Mouse (Mus musculus): ENCODE data around the gene Kctd3. TPM values are rescaled to one million over a fixed set of nuclear protein-coding genes. Genes with fewer than 3 reads are reported as not detected.

The Kctd3 gene
- polyA plus RNA-seq (2014; fragmentation: Nextera tagmentation; extraction: Ambion mirVana): 40.6 and 41.1 TPM in 2 replicates

DNA sequence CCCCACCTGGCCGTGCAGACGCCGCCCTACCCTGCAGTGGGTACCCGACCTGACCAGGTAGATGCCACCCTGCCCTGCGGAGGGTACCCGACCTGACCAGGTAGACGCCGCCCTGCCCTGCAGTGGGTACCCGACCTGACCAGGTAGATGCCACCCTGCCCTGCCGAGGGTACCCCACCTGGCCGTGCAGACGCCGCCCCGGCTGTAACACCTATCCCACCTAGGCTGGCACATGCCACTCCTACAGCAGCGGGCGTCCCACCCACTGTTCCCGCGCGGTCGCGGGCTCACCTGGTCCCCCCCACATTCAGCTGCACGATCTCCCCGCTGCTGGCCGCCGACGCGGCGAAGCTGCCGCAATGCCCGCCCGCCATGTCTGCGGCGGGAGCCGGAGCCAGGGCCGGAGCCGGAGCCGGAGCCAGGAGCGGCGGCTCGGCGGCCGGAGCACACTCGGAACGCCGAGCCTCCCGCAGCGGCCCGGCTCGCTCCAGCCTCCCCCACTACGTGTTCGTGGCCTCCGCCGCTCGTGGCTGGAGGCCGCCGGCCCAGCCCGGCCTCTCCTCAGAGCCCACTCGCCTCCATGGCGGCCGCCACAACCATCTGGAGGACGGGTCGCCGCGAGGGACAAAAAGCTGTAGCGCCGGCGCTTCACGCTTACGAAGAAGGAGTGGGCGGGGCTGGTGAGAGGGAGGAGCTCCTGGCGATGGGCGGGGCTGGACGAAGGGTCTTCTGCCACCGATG, at the start of gene Kctd3:
Gene Kctd3, minus strand, starts transcription at position 603 of the 741 bp plus-strand sequence.
- peak; percentile 89 for ATAC-seq (ENCODE audit: insufficient read depth, low FRiP score, low TSS enrichment)
- peak within 1 kb of the TSS; percentile 82 for H3K4me2 ChIP-seq (ENCODE audit: low read depth)
- H3K9me3 ChIP-seq (ENCODE audit: control insufficient read depth, low read length): no peaks in the 10 kb centered on the region
- H3K9ac ChIP-seq (ENCODE audit: low read length): peak within 1 kb of the TSS; percentile 75
- peaks cover 5% of the 10 kb centered on the region for H3K4me1 ChIP-seq (ENCODE audit: control insufficient read depth, insufficient read depth, low read length)
- no peak within 1 kb of the TSS for H3K27ac ChIP-seq (ENCODE audit: low read depth, low read length)
- peak within 1 kb of the TSS; percentile 95 for H3K4me3 ChIP-seq (ENCODE audit: low read depth, low read length)
- 0% methylated on average over 72 of the region's 74 CpGs for WGBS
- no peaks in the 10 kb centered on the region for H3K27me3 ChIP-seq (ENCODE audit: control insufficient read depth, insufficient read depth, low read length)
- no peaks in the 10 kb centered on the region for H3K36me3 ChIP-seq (ENCODE audit: control insufficient read depth, insufficient read depth, low read length)
- DNase-seq (ENCODE audit: low spot score): peak; percentile 95

DNA sequence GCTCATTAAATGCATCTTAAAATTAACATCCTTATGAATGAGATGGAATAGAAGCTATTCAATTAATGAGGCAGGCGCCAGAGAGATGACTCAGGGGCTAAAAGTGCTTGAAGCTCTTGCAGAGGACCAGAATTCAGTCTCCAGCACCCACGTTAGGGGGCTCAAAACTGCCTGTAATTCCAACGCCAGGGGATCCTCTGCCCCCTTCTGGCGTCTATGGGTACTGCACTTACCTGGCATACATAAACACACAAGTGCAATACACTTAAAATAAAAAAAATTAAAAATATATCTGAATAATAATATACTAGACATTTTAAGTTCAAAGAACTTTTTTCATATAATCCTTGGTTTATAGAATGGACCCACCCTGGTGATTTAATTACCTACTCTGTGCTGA, 49.8 kb upstream of the Kctd3 start:
- no peak for ATAC-seq (ENCODE audit: insufficient read depth, low FRiP score, low TSS enrichment)
- no peaks in the 10 kb centered on the region for H3K27me3 ChIP-seq (ENCODE audit: control insufficient read depth, insufficient read depth, low read length)
- no peaks in the 10 kb centered on the region for H3K36me3 ChIP-seq (ENCODE audit: control insufficient read depth, insufficient read depth, low read length)
- H3K9ac ChIP-seq (ENCODE audit: low read length): no peak overlapping the region
- no peaks in the 10 kb centered on the region for H3K4me1 ChIP-seq (ENCODE audit: control insufficient read depth, insufficient read depth, low read length)
- no peaks in the 10 kb centered on the region for H3K9me3 ChIP-seq (ENCODE audit: control insufficient read depth, low read length)
- DNase-seq (ENCODE audit: low spot score): no peak
- H3K4me3 ChIP-seq (ENCODE audit: low read depth, low read length): no peak overlapping the region
- 62% methylated on average over 4 of the region's 4 CpGs for WGBS
- no peak overlapping the region for H3K4me2 ChIP-seq (ENCODE audit: low read depth)
- H3K27ac ChIP-seq (ENCODE audit: low read depth, low read length): no peak overlapping the region

DNA sequence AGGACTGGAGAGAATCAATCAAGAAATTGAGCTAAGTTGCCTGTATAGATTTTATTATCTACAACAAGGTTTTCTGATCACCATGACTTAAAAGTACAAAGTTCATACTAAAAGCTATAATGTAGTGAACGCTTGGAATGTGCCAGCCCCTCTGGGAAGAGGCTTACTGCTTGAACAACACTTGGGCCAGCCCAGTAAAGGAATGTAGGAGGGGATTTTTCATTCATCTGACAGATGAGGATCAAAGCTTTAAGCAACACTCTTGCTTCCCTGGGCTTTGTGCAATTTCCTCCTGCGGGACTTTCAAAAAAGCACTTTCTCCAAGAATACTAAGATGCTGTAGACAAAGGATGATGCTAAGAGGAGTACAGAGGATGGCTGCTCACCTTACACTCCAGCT, 48.3 kb upstream of the Kctd3 start:
- DNase-seq (ENCODE audit: low spot score): no peak
- WGBS: 49% methylated on average over 2 of the region's 2 CpGs
- Histone ChIP-seq H3K9me3 (ENCODE audit: control insufficient read depth, low read length) (no peaks in the 10 kb centered on the region), H3K27me3 (ENCODE audit: control insufficient read depth, insufficient read depth, low read length) (no peaks in the 10 kb centered on the region), H3K9ac (ENCODE audit: low read length) (no peak overlapping the region), H3K4me1 (ENCODE audit: control insufficient read depth, insufficient read depth, low read length) (no peaks in the 10 kb centered on the region), H3K27ac (ENCODE audit: low read depth, low read length) (no peak overlapping the region), H3K36me3 (ENCODE audit: control insufficient read depth, insufficient read depth, low read length) (no peaks in the 10 kb centered on the region), H3K4me2 (ENCODE audit: low read depth) (no peak overlapping the region), H3K4me3 (ENCODE audit: low read depth, low read length) (no peak overlapping the region)
- no peak for ATAC-seq (ENCODE audit: insufficient read depth, low FRiP score, low TSS enrichment)

DNA sequence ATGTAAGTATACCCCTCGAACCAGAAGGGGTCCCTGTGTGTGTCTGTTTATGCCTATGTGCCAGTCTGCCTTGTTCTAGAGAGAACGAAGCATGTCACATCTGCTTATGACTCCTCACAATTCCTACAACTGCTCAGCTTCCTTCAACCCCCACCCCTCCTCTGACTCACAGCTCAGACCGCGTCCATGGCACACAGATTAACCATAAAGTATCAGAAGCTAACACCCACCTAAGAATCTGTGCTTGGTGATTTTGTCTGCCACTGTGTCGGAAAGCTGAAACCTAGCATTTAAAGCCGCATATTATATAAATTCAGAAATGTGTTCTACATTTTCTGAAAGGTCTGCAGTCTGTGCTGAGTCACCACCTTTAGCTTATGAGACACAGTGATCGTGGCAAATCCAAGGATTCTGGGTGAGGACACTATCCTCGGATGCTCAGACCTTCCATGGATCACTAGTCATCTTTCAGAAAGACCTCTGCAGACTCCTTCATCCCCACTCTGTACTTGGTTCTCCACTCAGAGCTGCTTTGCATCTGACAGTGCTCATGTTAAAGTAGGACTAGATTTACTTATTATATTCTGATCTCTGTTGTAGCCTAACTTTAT, 47.4 kb upstream of the Kctd3 start:
- Histone ChIP-seq H3K9ac (ENCODE audit: low read length) (no peak overlapping the region), H3K27me3 (ENCODE audit: control insufficient read depth, insufficient read depth, low read length) (no peaks in the 10 kb centered on the region), H3K4me3 (ENCODE audit: low read depth, low read length) (no peak overlapping the region), H3K27ac (ENCODE audit: low read depth, low read length) (no peak overlapping the region), H3K4me1 (ENCODE audit: control insufficient read depth, insufficient read depth, low read length) (no peaks in the 10 kb centered on the region), H3K36me3 (ENCODE audit: control insufficient read depth, insufficient read depth, low read length) (no peaks in the 10 kb centered on the region), H3K4me2 (ENCODE audit: low read depth) (no peak overlapping the region), H3K9me3 (ENCODE audit: control insufficient read depth, low read length) (no peaks in the 10 kb centered on the region)
- ATAC-seq (ENCODE audit: insufficient read depth, low FRiP score, low TSS enrichment): no peak
- 86% methylated on average over 8 of the region's 8 CpGs for WGBS
- no peak for DNase-seq (ENCODE audit: low spot score)

DNA sequence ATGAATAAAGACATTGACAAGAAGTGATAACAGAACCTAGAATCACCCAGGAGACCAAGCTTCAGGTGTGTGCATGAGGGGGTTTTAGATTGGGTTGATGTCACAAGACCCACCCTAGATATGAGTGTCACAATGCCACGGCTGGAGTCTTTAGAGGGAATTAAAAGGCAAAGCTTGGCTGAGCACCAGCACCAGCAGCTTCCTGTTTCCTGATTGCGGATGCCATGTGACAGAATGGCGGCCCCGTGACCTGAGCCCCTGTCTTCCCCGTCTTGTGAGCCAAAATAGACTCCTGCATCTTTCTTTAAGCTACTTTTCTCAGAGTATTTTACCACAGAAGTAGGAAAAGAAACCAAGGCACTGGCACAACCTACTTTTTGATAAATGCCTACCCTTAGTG, 46.5 kb upstream of the Kctd3 start:
- no peaks in the 10 kb centered on the region for H3K4me1 ChIP-seq (ENCODE audit: control insufficient read depth, insufficient read depth, low read length)
- no peak overlapping the region for H3K9ac ChIP-seq (ENCODE audit: low read length)
- no peaks in the 10 kb centered on the region for H3K27me3 ChIP-seq (ENCODE audit: control insufficient read depth, insufficient read depth, low read length)
- DNase-seq (ENCODE audit: low spot score): no peak
- 92% methylated on average over 5 of the region's 5 CpGs for WGBS
- no peak overlapping the region for H3K4me2 ChIP-seq (ENCODE audit: low read depth)
- H3K4me3 ChIP-seq (ENCODE audit: low read depth, low read length): no peak overlapping the region
- H3K27ac ChIP-seq (ENCODE audit: low read depth, low read length): no peak overlapping the region
- H3K36me3 ChIP-seq (ENCODE audit: control insufficient read depth, insufficient read depth, low read length): no peaks in the 10 kb centered on the region
- no peak for ATAC-seq (ENCODE audit: insufficient read depth, low FRiP score, low TSS enrichment)
- no peaks in the 10 kb centered on the region for H3K9me3 ChIP-seq (ENCODE audit: control insufficient read depth, low read length)

DNA sequence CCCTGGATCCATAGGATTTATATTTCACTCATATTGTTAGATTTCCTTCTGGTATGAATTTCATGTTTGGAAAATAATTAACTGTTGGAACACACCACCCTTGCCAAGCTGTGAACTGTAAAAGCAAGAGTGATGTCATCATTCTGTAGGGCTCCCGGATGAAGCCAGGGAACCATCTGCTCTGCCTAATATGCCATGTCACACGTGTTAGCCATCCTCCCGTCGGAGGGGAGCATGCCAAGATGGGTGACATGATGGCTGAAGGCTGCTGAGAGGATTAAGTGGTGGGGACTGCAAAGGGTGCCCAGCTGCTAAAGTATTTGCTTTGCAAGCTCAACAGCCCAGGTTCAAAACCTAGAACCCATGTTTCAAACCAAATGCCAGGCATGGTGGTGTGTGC, 44.5 kb upstream of the Kctd3 start:
- DNase-seq (ENCODE audit: low spot score): no peak
- no peak overlapping the region for H3K9ac ChIP-seq (ENCODE audit: low read length)
- H3K4me2 ChIP-seq (ENCODE audit: low read depth): no peak overlapping the region
- ATAC-seq (ENCODE audit: insufficient read depth, low FRiP score, low TSS enrichment): no peak
- no peak overlapping the region for H3K27ac ChIP-seq (ENCODE audit: low read depth, low read length)
- no peaks in the 10 kb centered on the region for H3K36me3 ChIP-seq (ENCODE audit: control insufficient read depth, insufficient read depth, low read length)
- no peaks in the 10 kb centered on the region for H3K4me1 ChIP-seq (ENCODE audit: control insufficient read depth, insufficient read depth, low read length)
- H3K9me3 ChIP-seq (ENCODE audit: control insufficient read depth, low read length): no peaks in the 10 kb centered on the region
- H3K4me3 ChIP-seq (ENCODE audit: low read depth, low read length): no peak overlapping the region
- H3K27me3 ChIP-seq (ENCODE audit: control insufficient read depth, insufficient read depth, low read length): no peaks in the 10 kb centered on the region
- WGBS: 74% methylated on average over 4 of the region's 4 CpGs

DNA sequence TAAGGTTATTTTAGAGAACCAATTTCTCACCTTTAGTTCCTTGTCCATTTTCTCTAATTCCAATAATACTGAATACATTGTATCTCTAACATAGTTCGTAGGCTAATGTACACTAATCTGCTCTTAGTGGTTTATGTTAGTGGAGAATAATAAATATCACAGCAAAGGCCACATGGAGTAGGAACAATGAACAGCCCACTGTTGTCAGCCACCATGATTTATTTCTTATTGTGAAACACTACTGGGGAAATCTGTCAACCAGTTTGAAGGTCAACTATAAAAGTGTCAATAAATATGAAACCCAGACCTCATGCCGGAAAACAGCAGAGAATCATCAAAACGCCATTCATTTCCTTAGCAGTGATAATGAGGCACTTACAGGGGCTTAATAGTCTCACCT, 42.5 kb upstream of the Kctd3 start:
- H3K27me3 ChIP-seq (ENCODE audit: control insufficient read depth, insufficient read depth, low read length): no peaks in the 10 kb centered on the region
- WGBS: 76% methylated on average over 3 of the region's 3 CpGs
- H3K4me1 ChIP-seq (ENCODE audit: control insufficient read depth, insufficient read depth, low read length): no peaks in the 10 kb centered on the region
- no peaks in the 10 kb centered on the region for H3K36me3 ChIP-seq (ENCODE audit: control insufficient read depth, insufficient read depth, low read length)
- H3K27ac ChIP-seq (ENCODE audit: low read depth, low read length): no peak overlapping the region
- ATAC-seq (ENCODE audit: insufficient read depth, low FRiP score, low TSS enrichment): no peak
- H3K9ac ChIP-seq (ENCODE audit: low read length): no peak overlapping the region
- H3K4me3 ChIP-seq (ENCODE audit: low read depth, low read length): no peak overlapping the region
- no peaks in the 10 kb centered on the region for H3K9me3 ChIP-seq (ENCODE audit: control insufficient read depth, low read length)
- no peak overlapping the region for H3K4me2 ChIP-seq (ENCODE audit: low read depth)
- no peak for DNase-seq (ENCODE audit: low spot score)

DNA sequence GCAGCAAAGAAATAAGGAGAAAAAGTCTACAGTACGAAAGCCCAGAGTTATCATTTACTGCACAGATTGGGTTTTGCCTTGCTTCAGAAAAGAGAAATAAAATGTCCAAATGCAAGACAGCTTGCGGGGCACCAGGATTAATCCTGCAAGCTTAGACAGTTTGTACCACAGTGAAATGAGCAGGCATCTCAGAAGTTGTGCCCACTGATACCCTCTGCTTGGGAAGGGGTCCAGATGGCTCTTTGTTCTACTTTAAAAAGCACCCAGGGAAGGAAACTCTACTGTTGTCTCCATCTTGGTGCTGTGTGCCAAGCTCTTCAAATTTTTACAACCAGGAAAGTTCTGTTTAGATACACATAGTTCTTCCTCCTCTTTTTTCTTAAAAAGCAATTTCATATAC, 40.7 kb upstream of the Kctd3 start:
- H3K4me3 ChIP-seq (ENCODE audit: low read depth, low read length): no peak overlapping the region
- H3K36me3 ChIP-seq (ENCODE audit: control insufficient read depth, insufficient read depth, low read length): no peaks in the 10 kb centered on the region
- H3K9me3 ChIP-seq (ENCODE audit: control insufficient read depth, low read length): no peaks in the 10 kb centered on the region
- WGBS: 95% methylated on average over 2 of the region's 2 CpGs
- no peaks in the 10 kb centered on the region for H3K4me1 ChIP-seq (ENCODE audit: control insufficient read depth, insufficient read depth, low read length)
- H3K27me3 ChIP-seq (ENCODE audit: control insufficient read depth, insufficient read depth, low read length): no peaks in the 10 kb centered on the region
- no peak for DNase-seq (ENCODE audit: low spot score)
- H3K27ac ChIP-seq (ENCODE audit: low read depth, low read length): no peak overlapping the region
- no peak for ATAC-seq (ENCODE audit: insufficient read depth, low FRiP score, low TSS enrichment)
- no peak overlapping the region for H3K4me2 ChIP-seq (ENCODE audit: low read depth)
- no peak overlapping the region for H3K9ac ChIP-seq (ENCODE audit: low read length)

GRCm38 (mm10) chr1:189047918-189048317, 40.3 kb upstream of the Kctd3 start:
- no peak for DNase-seq (ENCODE audit: low spot score)
- no peaks in the 10 kb centered on the region for H3K4me1 ChIP-seq (ENCODE audit: control insufficient read depth, insufficient read depth, low read length)
- no peak overlapping the region for H3K4me2 ChIP-seq (ENCODE audit: low read depth)
- WGBS: 92% methylated on average over 3 of the region's 3 CpGs
- no peaks in the 10 kb centered on the region for H3K9me3 ChIP-seq (ENCODE audit: control insufficient read depth, low read length)
- no peaks in the 10 kb centered on the region for H3K27me3 ChIP-seq (ENCODE audit: control insufficient read depth, insufficient read depth, low read length)
- no peak overlapping the region for H3K27ac ChIP-seq (ENCODE audit: low read depth, low read length)
- H3K36me3 ChIP-seq (ENCODE audit: control insufficient read depth, insufficient read depth, low read length): no peaks in the 10 kb centered on the region
- H3K9ac ChIP-seq (ENCODE audit: low read length): no peak overlapping the region
- H3K4me3 ChIP-seq (ENCODE audit: low read depth, low read length): no peak overlapping the region
- ATAC-seq (ENCODE audit: insufficient read depth, low FRiP score, low TSS enrichment): no peak

Data from neural tube, embryonic 11.5 days (tissue).